Mouse (Mus musculus): ENCODE data around the gene Gm2431. TPM values are rescaled to one million over a fixed set of nuclear protein-coding genes. Genes with fewer than 3 reads are reported as not detected.

Gene Gm2431
- polyA plus RNA-seq (2014; fragmentation: Illumina TruSeq; extraction: RNeasy Lipid Tissue Mini Kit (QIAGEN cat#74804); ENCODE audit: low replicate concordance), result not detected

GRCm38 (mm10) chr7:142258254-142258653, at the start of gene Gm2431:
Gm2431 (minus strand) TSS chr7:142258354.

GRCm38 (mm10) chr7:142303249-142303648, 45.1 kb upstream of the Gm2431 start, which contains the start of gene Krtap5-4:
Krtap5-4 (plus strand) TSS chr7:142303549.

GRCm38 (mm10) chr7:142297018-142297417, 38.9 kb upstream of the Gm2431 start, which contains the start of gene Krtap5-1:
Krtap5-1 (minus strand) TSS chr7:142297118.

GRCm38 (mm10) chr7:142274263-142274662, 16.1 kb upstream of the Gm2431 start, which contains the start of gene Gm4559:
Gm4559 (minus strand) TSS chr7:142274363.

DNA sequence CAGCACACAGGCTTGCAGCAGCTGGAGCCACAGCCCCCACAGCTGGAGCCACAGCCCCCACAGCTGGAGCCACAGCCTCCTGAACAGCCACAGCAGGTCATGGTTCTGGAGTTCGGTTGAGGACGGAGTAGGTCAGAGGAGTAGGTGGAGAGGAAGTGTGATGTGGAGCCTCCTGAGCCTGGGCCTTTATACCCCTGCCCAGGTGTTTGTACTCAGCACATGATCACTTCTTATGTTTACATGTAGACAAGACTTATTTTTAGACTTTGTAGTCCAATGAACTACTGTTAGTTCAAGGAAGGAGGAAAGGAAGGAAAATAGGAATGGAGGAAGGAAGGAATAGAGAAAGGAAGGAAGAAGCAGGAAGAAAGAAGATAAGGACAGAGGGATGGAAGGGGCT, 17.2 kb downstream of the Gm2431 start, which contains the start of gene Gm40460:
Gm40460 (minus strand) TSS at position 101 of the 400 bp plus-strand sequence.

GRCm38 (mm10) chr7:142229871-142230270, 28.3 kb downstream of the Gm2431 start, which contains the start of gene Krtap5-5:
Krtap5-5 (minus strand) TSS chr7:142229971.

GRCm38 (mm10) chr7:142211559-142211958, 46.6 kb downstream of the Gm2431 start, which contains the start of gene Gm7579:
Gm7579 (plus strand) TSS chr7:142211859.

Other genes with a start within 250 kb of the Gm2431 start
- gene Mob2, start 197.3 kb downstream of the Gm2431 start, polyA plus RNA-seq (2014; fragmentation: Illumina TruSeq; extraction: RNeasy Lipid Tissue Mini Kit (QIAGEN cat#74804); ENCODE audit: low replicate concordance), result 6.8 TPM
- 0.26 TPM for gene Dusp8, start 162.5 kb downstream of the Gm2431 start, polyA plus RNA-seq (2014; fragmentation: Illumina TruSeq; extraction: RNeasy Lipid Tissue Mini Kit (QIAGEN cat#74804); ENCODE audit: low replicate concordance)
- not detected for gene Gm45618, start 137.6 kb downstream of the Gm2431 start, polyA plus RNA-seq (2014; fragmentation: Illumina TruSeq; extraction: RNeasy Lipid Tissue Mini Kit (QIAGEN cat#74804); ENCODE audit: low replicate concordance)
- gene Gm39115, start 122.3 kb downstream of the Gm2431 start, polyA plus RNA-seq (2014; fragmentation: Illumina TruSeq; extraction: RNeasy Lipid Tissue Mini Kit (QIAGEN cat#74804); ENCODE audit: low replicate concordance), result not detected
- gene Gm45337, start 113.7 kb downstream of the Gm2431 start, polyA plus RNA-seq (2014; fragmentation: Illumina TruSeq; extraction: RNeasy Lipid Tissue Mini Kit (QIAGEN cat#74804); ENCODE audit: low replicate concordance), result not detected
- gene Gm29735, start 101.2 kb downstream of the Gm2431 start, polyA plus RNA-seq (2014; fragmentation: Illumina TruSeq; extraction: RNeasy Lipid Tissue Mini Kit (QIAGEN cat#74804); ENCODE audit: low replicate concordance), result not detected
- gene Gm4553, start 92.6 kb downstream of the Gm2431 start, polyA plus RNA-seq (2014; fragmentation: Illumina TruSeq; extraction: RNeasy Lipid Tissue Mini Kit (QIAGEN cat#74804); ENCODE audit: low replicate concordance), result not detected
- gene Krtap5-2, start 82.3 kb downstream of the Gm2431 start, polyA plus RNA-seq (2014; fragmentation: Illumina TruSeq; extraction: RNeasy Lipid Tissue Mini Kit (QIAGEN cat#74804); ENCODE audit: low replicate concordance), result not detected
- gene Gm10153, start 68.0 kb downstream of the Gm2431 start, polyA plus RNA-seq (2014; fragmentation: Illumina TruSeq; extraction: RNeasy Lipid Tissue Mini Kit (QIAGEN cat#74804); ENCODE audit: low replicate concordance), result not detected
- not detected for gene Krtap5-3, start 57.0 kb downstream of the Gm2431 start, polyA plus RNA-seq (2014; fragmentation: Illumina TruSeq; extraction: RNeasy Lipid Tissue Mini Kit (QIAGEN cat#74804); ENCODE audit: low replicate concordance)
- not detected for gene Gm7579, start 46.5 kb downstream of the Gm2431 start, polyA plus RNA-seq (2014; fragmentation: Illumina TruSeq; extraction: RNeasy Lipid Tissue Mini Kit (QIAGEN cat#74804); ENCODE audit: low replicate concordance)
- not detected for gene Krtap5-5, start 28.4 kb downstream of the Gm2431 start, polyA plus RNA-seq (2014; fragmentation: Illumina TruSeq; extraction: RNeasy Lipid Tissue Mini Kit (QIAGEN cat#74804); ENCODE audit: low replicate concordance)
- not detected for gene Gm40460, start 17.3 kb downstream of the Gm2431 start, polyA plus RNA-seq (2014; fragmentation: Illumina TruSeq; extraction: RNeasy Lipid Tissue Mini Kit (QIAGEN cat#74804); ENCODE audit: low replicate concordance)
- not detected for gene Gm4559, start 16.0 kb upstream of the Gm2431 start, polyA plus RNA-seq (2014; fragmentation: Illumina TruSeq; extraction: RNeasy Lipid Tissue Mini Kit (QIAGEN cat#74804); ENCODE audit: low replicate concordance)
- gene Krtap5-1, start 38.8 kb upstream of the Gm2431 start, polyA plus RNA-seq (2014; fragmentation: Illumina TruSeq; extraction: RNeasy Lipid Tissue Mini Kit (QIAGEN cat#74804); ENCODE audit: low replicate concordance), result not detected
- not detected for gene Krtap5-4, start 45.2 kb upstream of the Gm2431 start, polyA plus RNA-seq (2014; fragmentation: Illumina TruSeq; extraction: RNeasy Lipid Tissue Mini Kit (QIAGEN cat#74804); ENCODE audit: low replicate concordance)
- gene Ifitm10, start 115.4 kb upstream of the Gm2431 start, polyA plus RNA-seq (2014; fragmentation: Illumina TruSeq; extraction: RNeasy Lipid Tissue Mini Kit (QIAGEN cat#74804); ENCODE audit: low replicate concordance), result not detected
- gene Gm49369, start 124.3 kb upstream of the Gm2431 start, polyA plus RNA-seq (2014; fragmentation: Illumina TruSeq; extraction: RNeasy Lipid Tissue Mini Kit (QIAGEN cat#74804); ENCODE audit: low replicate concordance), result 3.2 TPM
- gene Ctsd, start 129.7 kb upstream of the Gm2431 start, polyA plus RNA-seq (2014; fragmentation: Illumina TruSeq; extraction: RNeasy Lipid Tissue Mini Kit (QIAGEN cat#74804); ENCODE audit: low replicate concordance), result 5.2 TPM
- gene Syt8, start 176.5 kb upstream of the Gm2431 start, polyA plus RNA-seq (2014; fragmentation: Illumina TruSeq; extraction: RNeasy Lipid Tissue Mini Kit (QIAGEN cat#74804); ENCODE audit: low replicate concordance), result not detected
- not detected for gene Tnni2, start 183.5 kb upstream of the Gm2431 start, polyA plus RNA-seq (2014; fragmentation: Illumina TruSeq; extraction: RNeasy Lipid Tissue Mini Kit (QIAGEN cat#74804); ENCODE audit: low replicate concordance)
- gene Lsp1, start 202.5 kb upstream of the Gm2431 start, polyA plus RNA-seq (2014; fragmentation: Illumina TruSeq; extraction: RNeasy Lipid Tissue Mini Kit (QIAGEN cat#74804); ENCODE audit: low replicate concordance), result 5.2 TPM
- gene Tnnt3, start 240.5 kb upstream of the Gm2431 start, polyA plus RNA-seq (2014; fragmentation: Illumina TruSeq; extraction: RNeasy Lipid Tissue Mini Kit (QIAGEN cat#74804); ENCODE audit: low replicate concordance), result not detected